Mouse (Mus musculus) MN1 (cell line): ENCODE data around the gene Pik3r1.

Source experiments
- DNase-seq: peaks from one replicate; pipeline ENCODE4 v3.0.0-alpha.2; 2016; ENCODE audit warnings: low spot score

The Pik3r1 gene

GRCm38 (mm10) chr13:101738769-101739168 lies 29.2 kb downstream of the Pik3r1 start:
- DNase-seq: no peak

- DNase-seq: no peak
Measured at GRCm38 (mm10) chr13:101736521-101737387, 31.3 kb downstream of the Pik3r1 start.

GRCm38 (mm10) chr13:101735364-101736120 lies 32.5 kb downstream of the Pik3r1 start:
- peak; percentile 48 for DNase-seq

GRCm38 (mm10) chr13:101734227-101734626 lies 33.8 kb downstream of the Pik3r1 start:
- DNase-seq: no peak

GRCm38 (mm10) chr13:101732675-101733074 lies 35.3 kb downstream of the Pik3r1 start:
- no peak for DNase-seq

GRCm38 (mm10) chr13:101731777-101732176 lies 36.2 kb downstream of the Pik3r1 start:
- DNase-seq: no peak

- DNase-seq: no peak
Measured at GRCm38 (mm10) chr13:101730351-101730750, 37.7 kb downstream of the Pik3r1 start.

GRCm38 (mm10) chr13:101729248-101730055 lies 38.6 kb downstream of the Pik3r1 start:
- peak; percentile 44 for DNase-seq

GRCm38 (mm10) chr13:101728816-101729215 lies 39.2 kb downstream of the Pik3r1 start:
- peak; percentile 36 for DNase-seq

GRCm38 (mm10) chr13:101728300-101728699 lies 39.7 kb downstream of the Pik3r1 start:
- no peak for DNase-seq

GRCm38 (mm10) chr13:101727837-101728236 lies 40.2 kb downstream of the Pik3r1 start:
- no peak for DNase-seq

- no peak for DNase-seq
Measured at GRCm38 (mm10) chr13:101726922-101727321, 41.1 kb downstream of the Pik3r1 start.

- no peak for DNase-seq
Measured at GRCm38 (mm10) chr13:101721901-101722595, 46.0 kb downstream of the Pik3r1 start.

GRCm38 (mm10) chr13:101721154-101721553 lies 46.9 kb downstream of the Pik3r1 start:
- DNase-seq: no peak

GRCm38 (mm10) chr13:101719312-101719870 lies 48.6 kb downstream of the Pik3r1 start:
- peak; percentile 77 for DNase-seq

- no peak for DNase-seq
Measured at GRCm38 (mm10) chr13:101718744-101719143, 49.3 kb downstream of the Pik3r1 start.

GRCm38 (mm10) chr13:101717836-101718235 lies 50.2 kb downstream of the Pik3r1 start:
- no peak for DNase-seq

- no peak for DNase-seq
Measured at GRCm38 (mm10) chr13:101713429-101714088, 54.5 kb downstream of the Pik3r1 start.

- no peak for DNase-seq
Measured at GRCm38 (mm10) chr13:101712720-101713428, 55.1 kb downstream of the Pik3r1 start.

GRCm38 (mm10) chr13:101712099-101712498 lies 55.9 kb downstream of the Pik3r1 start:
- DNase-seq: no peak
